Mouse (Mus musculus) neural tube, embryonic 12.5 days (tissue): ENCODE results near the gene Ddx58. TPM values are rescaled to one million over a fixed set of nuclear protein-coding genes. Genes with fewer than 3 reads are reported as not detected.

Experiments
- ATAC-seq: fragments of 200-750 bp; cut with Nextera tagmentation; 2 replicates; pipeline ENCODE4 v1.8.0; 2017; ENCODE audit warnings: low read depth, mild to moderate bottlenecking, moderate TSS enrichment, moderate library complexity; ENCODE audit not compliant: low FRiP score
- H3K27ac ChIP-seq: fragments of 300-500 bp; sonication (generic); 2 replicates; pipeline ENCODE4 v1.5.1; 2016
- H3K27me3 ChIP-seq: fragments of 300-500 bp; sonication (generic); replicated peaks from 2 replicates; pipeline ENCODE4 v1.6.1; 2016; ENCODE audit warnings: mild to moderate bottlenecking
- H3K36me3 ChIP-seq: fragments of 300-500 bp; sonication (generic); 2 replicates; pipeline ENCODE4 v1.6.1; 2016; ENCODE audit warnings: mild to moderate bottlenecking
- H3K4me1 ChIP-seq: fragments of 300-500 bp; sonication (generic); 2 replicates; pipeline ENCODE4 v1.6.1; 2016
- H3K4me2 ChIP-seq: fragments of 300-500 bp; sonication (generic); replicated peaks from 2 replicates; pipeline ENCODE4 v1.6.1; 2016; ENCODE audit warnings: mild to moderate bottlenecking
- H3K4me3 ChIP-seq: fragments of 300-500 bp; sonication (generic); 2 replicates; pipeline ENCODE4 v1.5.1; 2016
- H3K9ac ChIP-seq: fragments of 300-500 bp; sonication (generic); 2 replicates; pipeline ENCODE4 v1.6.1; 2016; ENCODE audit warnings: mild to moderate bottlenecking
- H3K9me3 ChIP-seq: fragments of 300-500 bp; sonication (generic); 2 replicates; pipeline ENCODE4 v1.6.1; 2016; ENCODE audit warnings: mild to moderate bottlenecking
- WGBS: fragments of 180-500 bp; shearing (Covaris S2); methylation state at CpG from one replicate; pipeline ENCODE4 v1.1.7; 2016; 5-methylcytosine and 5-hydroxymethylcytosine counted together
- polyA plus RNA-seq: library from polyadenylated mRNA; unstranded; fragments of >200 nt; fragmentation: Nextera tagmentation; extraction: Ambion mirVana; gene quantifications from 2 replicates; pipeline ENCODE4 v1.2.1, GENCODE M21; 2016

Gene Ddx58
- polyA plus RNA-seq, 1 experiment from 2014 or later = 4.3 TPM

DNA sequence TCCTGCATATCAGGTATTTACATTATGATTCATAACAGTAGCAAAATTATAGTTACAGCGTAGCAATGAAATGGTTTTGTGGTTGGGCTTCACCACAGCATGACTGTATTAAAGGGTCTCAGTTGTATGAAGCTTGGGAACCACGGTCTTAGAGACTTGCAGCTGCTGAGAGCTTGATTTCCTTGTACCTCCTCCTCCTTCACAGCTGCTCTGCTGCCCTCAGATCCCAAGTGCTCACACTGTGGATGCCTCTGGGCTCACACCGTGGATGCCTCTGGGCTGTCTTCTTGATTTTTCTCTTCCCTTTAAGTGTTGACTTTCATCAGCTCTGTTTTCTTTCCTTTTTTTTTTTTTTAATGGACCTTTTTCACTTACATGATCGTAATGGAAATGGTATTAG is 68.2 kb downstream of the Ddx58 start:
- no peak for ATAC-seq
- Histone ChIP-seq H3K27me3 (no peaks in the 10 kb centered on the region), H3K9me3 (no peaks in the 10 kb centered on the region), H3K36me3 (peaks cover 36% of the 10 kb centered on the region), H3K9ac (no peak overlapping the region), H3K4me3 (no peak overlapping the region), H3K4me2 (no peak overlapping the region), H3K4me1 (no peaks in the 10 kb centered on the region), H3K27ac (no peak overlapping the region)
- WGBS = 90% methylated on average over 4 of the region's 4 CpGs

DNA sequence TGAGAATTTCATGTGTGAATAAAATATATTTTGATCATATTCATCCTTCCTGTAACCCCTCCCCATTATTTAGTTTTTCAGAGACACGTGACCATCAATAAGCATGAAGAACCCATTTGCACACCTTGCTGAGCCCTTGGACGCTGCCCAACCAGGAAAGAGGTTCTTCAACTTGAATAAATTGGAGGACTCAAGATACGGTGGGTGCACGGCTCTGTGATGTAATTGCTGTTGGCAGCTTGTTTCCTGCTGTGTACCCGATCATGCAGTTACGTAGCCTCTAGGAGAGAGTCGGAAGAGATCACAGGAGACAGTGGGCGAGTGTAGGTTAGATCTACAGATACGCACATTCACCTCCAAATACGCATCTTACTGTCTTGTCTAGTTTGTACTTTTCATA is 76.0 kb downstream of the Ddx58 start:
- no peak overlapping the region for H3K27ac ChIP-seq

DNA sequence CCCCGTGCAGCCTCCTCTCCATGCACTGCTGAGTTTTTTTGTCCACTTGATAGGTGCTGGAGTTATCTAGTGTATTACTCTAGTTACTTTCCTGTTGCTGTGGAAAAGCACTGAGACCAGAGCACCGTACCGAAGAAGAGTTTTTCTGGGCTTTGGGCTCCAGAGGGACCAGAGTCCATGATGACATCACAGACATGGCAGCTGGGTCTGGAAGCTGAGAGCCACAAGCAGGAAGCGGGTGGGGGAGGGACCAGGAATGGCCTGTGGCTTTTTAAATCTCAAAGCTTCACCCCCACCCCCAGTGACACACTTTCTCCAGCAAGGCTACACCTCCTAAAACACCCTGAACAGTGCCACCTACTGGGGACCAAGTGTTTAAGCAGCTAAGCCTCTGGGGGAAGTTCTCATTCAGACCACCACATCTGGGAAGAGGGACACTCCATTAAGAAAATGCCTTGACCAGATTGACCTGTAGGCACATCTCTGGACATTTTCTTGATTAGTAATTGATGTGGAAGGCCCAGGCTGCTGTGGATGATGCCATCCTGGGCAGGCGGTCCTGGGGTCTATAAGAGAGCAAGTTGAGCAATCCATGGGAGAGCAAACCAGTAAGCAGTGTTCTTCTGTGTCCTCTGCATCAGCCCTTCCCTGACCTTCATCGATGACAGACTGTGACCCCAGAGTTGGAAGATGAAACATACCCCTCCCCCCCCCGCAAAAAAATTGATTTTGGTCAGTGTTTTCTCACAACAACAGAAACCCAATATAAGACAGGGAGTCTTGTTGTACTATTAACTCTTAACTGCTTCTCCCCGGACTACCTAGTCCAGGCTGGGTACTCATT is 78.8 kb downstream of the Ddx58 start:
- Histone ChIP-seq H3K4me2 (no peak overlapping the region), H3K4me1 (no peaks in the 10 kb centered on the region), H3K9ac (no peak overlapping the region), H3K9me3 (peaks cover 7% of the 10 kb centered on the region; the same call in 1 of the 2 replicates), H3K4me3 (no peak overlapping the region), H3K27ac (no peak overlapping the region), H3K36me3 (peaks cover 14% of the 10 kb centered on the region), H3K27me3 (no peaks in the 10 kb centered on the region)
- WGBS = 97% methylated on average over 8 of the region's 8 CpGs
- ATAC-seq = no peak

More for the DNA sequence above, 76.0 kb downstream of the Ddx58 start:
- H3K4me2 ChIP-seq = no peak overlapping the region
- no peak for ATAC-seq
- H3K9me3 ChIP-seq = peaks cover 7% of the 10 kb centered on the region; the same call in 1 of the 2 replicates
- no peaks in the 10 kb centered on the region for H3K27me3 ChIP-seq
- no peak overlapping the region for H3K9ac ChIP-seq
- H3K4me3 ChIP-seq = no peak overlapping the region
- H3K36me3 ChIP-seq = peaks cover 25% of the 10 kb centered on the region
- WGBS = 88% methylated on average over 10 of the region's 10 CpGs
- no peaks in the 10 kb centered on the region for H3K4me1 ChIP-seq

DNA sequence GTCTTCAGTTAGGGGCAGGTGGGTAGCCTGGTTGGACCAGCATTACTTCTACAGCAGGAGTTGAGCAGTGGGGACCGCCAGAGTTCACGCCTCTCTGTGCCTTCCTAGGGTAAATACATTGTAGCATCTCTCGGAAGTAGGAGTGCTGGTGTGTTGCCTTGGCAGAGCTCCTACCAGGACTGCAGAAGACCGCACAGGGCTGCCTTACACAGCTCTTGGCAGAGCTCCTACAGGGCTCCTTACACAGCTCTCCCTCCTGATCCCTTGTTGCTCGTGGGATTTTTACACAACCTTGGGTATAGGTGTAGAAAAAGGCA is 81.4 kb downstream of the Ddx58 start:
- WGBS = 93% methylated on average over 5 of the region's 5 CpGs
- H3K9ac ChIP-seq = no peak overlapping the region
- H3K9me3 ChIP-seq = peaks cover 7% of the 10 kb centered on the region; the same call in 1 of the 2 replicates
- no peaks in the 10 kb centered on the region for H3K4me1 ChIP-seq
- H3K27ac ChIP-seq = no peak overlapping the region
- H3K36me3 ChIP-seq = peaks cover 6% of the 10 kb centered on the region; the same call in 1 of the 2 replicates
- H3K4me3 ChIP-seq = no peak overlapping the region
- no peak overlapping the region for H3K4me2 ChIP-seq
- no peaks in the 10 kb centered on the region for H3K27me3 ChIP-seq
- no peak for ATAC-seq

DNA sequence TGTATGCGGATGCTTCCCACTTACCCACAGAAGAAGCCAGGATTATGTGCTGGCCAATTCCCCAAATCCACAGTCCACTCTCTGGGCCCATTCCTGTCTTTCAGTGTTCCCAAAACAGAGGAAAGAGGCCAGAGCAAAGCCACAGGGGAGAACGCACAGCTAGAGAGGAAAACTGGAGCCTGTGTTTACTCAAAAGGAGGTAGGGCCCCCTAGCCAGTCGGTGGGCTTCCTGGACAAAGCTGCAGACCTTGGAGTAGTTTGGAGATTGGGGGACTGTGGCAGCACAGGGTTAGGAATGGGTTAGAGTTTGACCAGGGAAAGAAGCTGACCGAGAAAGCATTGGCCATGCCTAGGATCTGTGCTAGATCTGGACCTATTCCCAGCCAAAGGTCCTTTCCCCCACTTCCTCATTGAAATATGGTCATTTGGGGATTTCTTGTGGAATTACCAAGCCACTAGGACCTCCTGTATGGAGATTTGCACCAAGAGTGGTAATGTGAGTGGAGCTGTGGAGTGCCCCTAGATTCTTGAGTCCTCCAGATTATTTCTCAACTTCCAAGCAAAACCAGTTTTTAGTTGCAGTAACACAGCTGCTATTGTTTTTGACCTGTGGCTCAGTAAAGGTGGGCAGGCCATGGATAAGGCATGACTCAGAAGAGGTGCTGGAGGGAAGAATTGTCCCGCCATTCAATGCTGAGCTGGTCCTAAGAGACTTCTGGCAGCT is 82.0 kb downstream of the Ddx58 start:
- H3K36me3 ChIP-seq = peaks cover 6% of the 10 kb centered on the region; the same call in 1 of the 2 replicates
- no peak for ATAC-seq
- no peak overlapping the region for H3K4me3 ChIP-seq
- H3K4me2 ChIP-seq = no peak overlapping the region
- no peak overlapping the region for H3K27ac ChIP-seq
- no peaks in the 10 kb centered on the region for H3K27me3 ChIP-seq
- peaks cover 7% of the 10 kb centered on the region; the same call in 1 of the 2 replicates for H3K9me3 ChIP-seq
- 87% methylated on average over 5 of the region's 5 CpGs for WGBS
- no peaks in the 10 kb centered on the region for H3K4me1 ChIP-seq
- H3K9ac ChIP-seq = no peak overlapping the region

DNA sequence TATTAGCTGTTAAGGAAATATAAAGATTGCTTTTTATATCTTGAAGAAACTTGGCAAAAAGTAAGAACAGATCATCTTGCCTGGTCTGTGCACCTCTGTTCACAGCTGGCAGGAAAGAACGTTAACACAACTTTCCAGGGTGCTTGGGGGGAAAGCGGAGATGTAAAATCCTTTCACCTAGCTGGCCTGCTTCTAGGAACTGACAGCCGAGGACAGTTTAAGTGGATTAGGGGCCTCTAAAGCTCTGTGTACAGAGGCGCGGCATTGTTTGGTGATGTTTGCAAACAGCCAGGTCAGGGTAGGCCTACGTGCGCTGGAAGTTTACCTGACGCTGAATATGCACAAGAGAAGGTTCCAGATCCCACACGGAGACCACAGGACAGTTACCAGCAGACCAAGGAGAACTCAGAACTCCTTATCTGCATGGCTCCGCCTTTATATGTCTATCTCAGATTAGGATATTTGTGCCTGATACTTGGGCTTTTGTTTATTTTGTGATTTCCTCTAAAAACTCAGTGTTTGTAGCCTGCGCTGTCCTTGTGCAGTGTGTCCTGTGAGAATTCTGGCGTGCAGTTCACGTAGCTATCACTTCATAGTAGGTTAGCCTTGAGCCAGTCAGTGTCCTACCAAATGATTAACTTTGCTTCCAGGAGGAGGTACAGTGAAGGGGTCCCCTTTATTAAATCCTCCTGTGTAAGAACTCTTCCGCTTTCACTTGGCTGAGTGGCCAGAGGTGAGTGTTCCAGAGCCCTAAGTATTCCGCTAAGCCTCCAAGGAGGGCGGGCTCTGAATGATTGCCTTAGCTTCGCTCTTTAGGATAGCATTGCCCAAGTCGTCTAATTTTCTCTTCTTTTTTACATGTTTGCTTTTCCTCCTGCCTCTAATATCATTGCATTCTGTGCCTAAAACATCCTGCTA is 82.8 kb downstream of the Ddx58 start:
- Histone ChIP-seq H3K27ac (no peak overlapping the region), H3K9ac (no peak overlapping the region), H3K4me3 (no peak overlapping the region), H3K4me2 (no peak overlapping the region), H3K36me3 (peaks cover 6% of the 10 kb centered on the region; the same call in 1 of the 2 replicates), H3K27me3 (no peaks in the 10 kb centered on the region), H3K9me3 (peaks cover 7% of the 10 kb centered on the region; the same call in 1 of the 2 replicates), H3K4me1 (no peaks in the 10 kb centered on the region)
- 90% methylated on average over 18 of the region's 18 CpGs for WGBS
- ATAC-seq = no peak

DNA sequence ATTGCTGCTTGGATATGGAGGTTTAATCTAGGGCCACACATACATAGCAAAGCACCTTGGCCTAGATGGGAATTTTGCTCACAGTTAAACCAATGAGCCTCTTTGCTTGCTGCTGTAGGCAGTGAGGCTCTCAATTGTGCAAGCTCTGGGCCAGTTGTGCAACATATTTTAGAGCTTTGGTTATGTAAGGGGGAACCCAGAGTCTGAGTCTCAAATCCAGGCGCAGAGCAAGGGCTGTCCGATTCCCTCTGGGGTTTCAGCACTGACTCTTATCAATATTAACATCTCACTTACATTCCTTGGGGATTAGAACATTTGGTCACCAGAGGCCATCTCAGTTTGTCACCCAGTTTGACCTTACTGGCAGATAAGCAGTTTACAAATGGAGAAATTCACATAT is 83.5 kb downstream of the Ddx58 start:
- Histone ChIP-seq H3K4me1 (no peaks in the 10 kb centered on the region), H3K36me3 (peaks cover 6% of the 10 kb centered on the region; the same call in 1 of the 2 replicates), H3K9me3 (peaks cover 7% of the 10 kb centered on the region; the same call in 1 of the 2 replicates), H3K9ac (no peak overlapping the region), H3K27ac (no peak overlapping the region), H3K4me3 (no peak overlapping the region), H3K27me3 (no peaks in the 10 kb centered on the region), H3K4me2 (no peak overlapping the region)
- 93% methylated on average over 2 of the region's 2 CpGs for WGBS
- no peak for ATAC-seq

DNA sequence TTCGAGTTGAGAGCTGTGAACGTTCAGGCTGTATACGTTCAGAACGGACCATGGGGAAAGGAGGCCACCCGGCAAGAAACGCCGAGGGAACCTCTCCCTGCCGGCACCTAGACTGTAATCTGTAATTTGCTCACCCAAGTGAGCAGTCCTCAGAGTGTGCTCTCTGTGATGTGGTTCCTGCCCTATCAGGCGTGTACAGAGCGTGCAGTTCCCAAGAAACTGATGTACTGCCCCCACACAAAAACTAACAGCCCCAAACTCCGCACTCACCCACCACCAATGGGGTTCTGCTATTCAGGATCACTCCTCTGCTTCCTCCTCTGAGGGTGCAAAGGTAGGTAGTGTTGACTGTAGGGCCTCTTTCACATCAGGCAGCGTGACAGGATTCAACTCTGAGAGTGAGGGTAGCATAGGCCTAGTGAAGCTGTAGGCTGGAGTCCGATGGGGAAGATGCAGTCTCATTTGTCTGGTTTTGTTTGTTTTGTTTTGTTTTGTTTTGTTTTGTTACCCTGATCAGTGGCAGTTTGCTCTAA is 84.1 kb downstream of the Ddx58 start:
- Histone ChIP-seq H3K9ac (no peak overlapping the region), H3K4me2 (no peak overlapping the region), H3K4me3 (no peak overlapping the region), H3K36me3 (peaks cover under 1% of the 10 kb centered on the region; the same call in 1 of the 2 replicates), H3K27ac (no peak overlapping the region), H3K4me1 (no peaks in the 10 kb centered on the region), H3K9me3 (peaks cover 3% of the 10 kb centered on the region; the same call in 1 of the 2 replicates), H3K27me3 (no peaks in the 10 kb centered on the region)
- WGBS = 89% methylated on average over 13 of the region's 13 CpGs
- no peak for ATAC-seq

DNA sequence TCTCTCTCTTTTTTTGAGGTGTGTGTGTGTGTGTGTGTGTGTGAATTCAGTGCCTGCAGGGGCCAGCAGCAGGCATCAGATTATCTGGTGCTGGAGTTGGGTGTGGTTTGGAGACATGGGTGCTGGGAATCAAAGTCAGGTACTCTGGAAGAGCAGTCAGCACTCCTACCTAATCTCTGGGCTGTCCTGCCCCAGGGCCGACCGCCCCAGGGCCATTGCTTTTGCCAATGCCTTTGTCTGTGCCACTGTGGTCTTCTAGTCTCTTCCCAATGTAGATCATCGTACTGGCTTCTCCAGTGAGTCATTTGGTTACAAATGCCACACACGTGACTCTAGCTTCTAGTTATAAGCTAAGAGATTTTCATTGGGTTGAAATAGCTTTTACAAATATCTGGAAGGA is 84.9 kb downstream of the Ddx58 start:
- WGBS = 93% methylated on average over 4 of the region's 4 CpGs
- Histone ChIP-seq H3K9ac (no peak overlapping the region), H3K36me3 (no peaks in the 10 kb centered on the region), H3K27me3 (no peaks in the 10 kb centered on the region), H3K4me2 (no peak overlapping the region), H3K27ac (no peak overlapping the region), H3K9me3 (no peaks in the 10 kb centered on the region), H3K4me1 (no peaks in the 10 kb centered on the region), H3K4me3 (no peak overlapping the region)
- no peak for ATAC-seq
